In genomic region chr9:25260411-25260810, GRCm38 (mm10) we compare ENCODE assay signal across 14 mouse cellular contexts.
"Had no signal": no experiment of that assay in that cellular context is flagged by ENCODE, and none has a peak within 500 bp of the region (broad histone marks: within the 10 kb centered on the region; RNA-seq: fewer than 3 reads in every experiment).

No protein-coding gene starts in this region.

- H3K27me3 ChIP-seq: midbrain, embryonic 13.5 days; neural tube, embryonic 12.5 days; stomach, embryonic 15.5 days had no signal

- H3K27ac ChIP-seq: liver, embryonic 14.5 days; midbrain, embryonic 13.5 days; neural tube, embryonic 12.5 days; stomach, embryonic 15.5 days; stomach, postnatal 0 days had no signal

- H3K4me3 ChIP-seq: midbrain, embryonic 13.5 days; neural tube, embryonic 12.5 days; stomach, embryonic 15.5 days had no signal

- H3K36me3 ChIP-seq: stomach, embryonic 15.5 days had no signal

- H3K9ac ChIP-seq: liver, embryonic 14.5 days; lung, embryonic 14.5 days; midbrain, embryonic 13.5 days; neural tube, embryonic 12.5 days; stomach, embryonic 15.5 days had no signal

- ATAC-seq: midbrain, embryonic 13.5 days had no signal

- H3K9me3 ChIP-seq: midbrain, embryonic 13.5 days; neural tube, embryonic 12.5 days; stomach, embryonic 15.5 days had no signal

- H3K4me2 ChIP-seq: lung, embryonic 14.5 days; midbrain, embryonic 11.5 days; midbrain, embryonic 13.5 days; neural tube, embryonic 12.5 days; stomach, embryonic 15.5 days had no signal

- DNase-seq: lung, adult 18-20 months; lung, embryonic 14.5 days; lung, postnatal 10 days; lung, postnatal 4 days; right cerebral cortex, postnatal 14 days; thymus, adult 2 months; thymus, postnatal 25 days; thymus, postnatal 4 days had no signal

- H3K4me1 ChIP-seq: neural tube, embryonic 12.5 days had no signal
